Comparison of ENCODE assay signal across 10 mouse cellular contexts in genomic region chr13:98588480-98588879, GRCm38 (mm10). TPM values are rescaled to one million over a fixed set of nuclear protein-coding genes. Genes with fewer than 3 reads are reported as not detected.
DNase-seq lines count a peak whose midpoint lies in the region; ATAC-seq and TF ChIP-seq lines count a peak whose summit lies in the region.
"Had no signal": no experiment of that assay in that cellular context is flagged by ENCODE, and none has a peak within 500 bp of the region (broad histone marks: within the 10 kb centered on the region; RNA-seq: fewer than 3 reads in every experiment).

No protein-coding gene starts in this region.

- 38% methylated on average over 12 of the region's 12 CpGs for WGBS in kidney, adult 2 months
- 3% methylated on average over 12 of the region's 12 CpGs for WGBS in hindbrain, embryonic 14.5 days
- WGBS in midbrain, embryonic 15.5 days = 2% methylated on average over 12 of the region's 12 CpGs

- H3K36me3 ChIP-seq in kidney, adult 2 months (ENCODE audit: control insufficient read depth, insufficient read depth, low read length) = no peaks in the 10 kb centered on the region
- H3K36me3 ChIP-seq in hindbrain, embryonic 14.5 days (replicated peaks; ENCODE audit: control insufficient read depth, insufficient read depth) = no peaks in the 10 kb centered on the region
- H3K36me3 ChIP-seq in midbrain, embryonic 15.5 days (replicated peaks) = no peaks in the 10 kb centered on the region
- H3K36me3 ChIP-seq: G1E had no signal

- TF ChIP-seq POLR2A in kidney, adult 2 months (IDR thresholded peaks at IDR 0.05; ENCODE audit: low read depth, low read length) = no peak
- no peak for TF ChIP-seq POLR2A in bone marrow macrophage, adult 2 months (IDR thresholded peaks at IDR 0.05; ENCODE audit: borderline replicate concordance, low read depth, low read length)

- H3K27me3 ChIP-seq in kidney, adult 2 months (replicated peaks; ENCODE audit: control insufficient read depth, insufficient read depth, low read length) = peaks cover 2% of the 10 kb centered on the region; the same call in 1 of the 2 replicates
- peaks cover 57% of the 10 kb centered on the region for H3K27me3 ChIP-seq in hindbrain, embryonic 14.5 days (ENCODE audit: control insufficient read depth, insufficient read depth, low read length)
- H3K27me3 ChIP-seq in midbrain, embryonic 15.5 days (replicated peaks) = peaks cover 74% of the 10 kb centered on the region

- no peak for DNase-seq in kidney, adult 2 months
- no peak for DNase-seq in kidney, postnatal 36 days
- DNase-seq in hindbrain, embryonic 14.5 days (ENCODE audit: low spot score) = no peak
- no peak for DNase-seq in left cerebral cortex, adult 18-20 months (ENCODE audit: low spot score in 2 of 2)
- DNase-seq in right cerebral cortex, postnatal 25 days = no peak

- no peak for TF ChIP-seq CTCF in kidney, adult 2 months (conservative IDR thresholded peaks at IDR 0.05; ENCODE audit: insufficient read depth, insufficient read length, low read depth, low read length)
- no peak for TF ChIP-seq CTCF in bone marrow macrophage, adult 2 months (IDR thresholded peaks at IDR 0.05; ENCODE audit: low read depth, low read length)

- H3K9ac ChIP-seq in hindbrain, embryonic 14.5 days = peak overlapping the region; percentile 16; the same call in 1 of the 2 replicates
- H3K9ac ChIP-seq in midbrain, embryonic 15.5 days = peak overlapping the region; percentile 40; the same call in 1 of the 2 replicates

- peak overlapping the region; percentile 68 for H3K4me2 ChIP-seq in hindbrain, embryonic 14.5 days (replicated peaks)
- peak overlapping the region; percentile 87 for H3K4me2 ChIP-seq in midbrain, embryonic 15.5 days

- no peaks in the 10 kb centered on the region for H3K9me3 ChIP-seq in hindbrain, embryonic 14.5 days (ENCODE audit: control insufficient read depth, low read length)
- H3K9me3 ChIP-seq in midbrain, embryonic 15.5 days = no peaks in the 10 kb centered on the region
- H3K9me3 ChIP-seq: G1E had no signal

- no peak overlapping the region for H3K27ac ChIP-seq in kidney, adult 2 months (ENCODE audit: insufficient read depth, low read depth, low read length)
- H3K27ac ChIP-seq in bone marrow macrophage, adult 2 months (ENCODE audit: insufficient read depth, low read depth, low read length) = no peak overlapping the region
- no peak overlapping the region for H3K27ac ChIP-seq in hindbrain, embryonic 14.5 days
- H3K27ac ChIP-seq in midbrain, embryonic 15.5 days = no peak overlapping the region

- peak overlapping the region; percentile 34; the same call in 1 of the 2 replicates for H3K4me3 ChIP-seq in kidney, adult 2 months (ENCODE audit: insufficient read depth, low read depth, low read length)
- H3K4me3 ChIP-seq in bone marrow macrophage, adult 2 months (ENCODE audit: insufficient read depth, low read length) = peak overlapping the region; percentile 36; the same call in 1 of the 2 replicates
- H3K4me3 ChIP-seq in hindbrain, embryonic 14.5 days (replicated peaks; ENCODE audit: low read length) = peak overlapping the region; percentile 39
- H3K4me3 ChIP-seq in midbrain, embryonic 15.5 days = peak overlapping the region; percentile 46

- ATAC-seq in hindbrain, embryonic 14.5 days (ENCODE audit: low FRiP score) = no peak
- ATAC-seq in midbrain, embryonic 15.5 days (replicated peaks) = no peak
- no peak for ATAC-seq in inflammation-experienced regulatory T-cells, adult 6 months

- H3K4me1 ChIP-seq in kidney, adult 2 months (ENCODE audit: control insufficient read depth, insufficient read depth, low read length) = peaks cover 5% of the 10 kb centered on the region; the same call in 1 of the 2 replicates
- H3K4me1 ChIP-seq in bone marrow macrophage, adult 2 months (ENCODE audit: control insufficient read depth, insufficient read depth, low read length) = no peaks in the 10 kb centered on the region
- peaks cover 8% of the 10 kb centered on the region for H3K4me1 ChIP-seq in hindbrain, embryonic 14.5 days (replicated peaks; ENCODE audit: control insufficient read depth, insufficient read depth, low read length)
- H3K4me1 ChIP-seq in midbrain, embryonic 15.5 days = peaks cover 20% of the 10 kb centered on the region

RNA-seq across cellular contexts. Expression of gene Tmem174, which starts 48.7 kb away (rescaled TPM):
- polyA plus RNA-seq in kidney, adult 2 months (2012; rRNA removed) = 424 and 448 TPM in 2 replicates
- polyA plus RNA-seq in bone marrow macrophage, adult 2 months (2012; ENCODE audit: insufficient read depth, insufficient read length, missing spikeins) = not detected in 2 replicates
- not detected in 2 replicates for polyA plus RNA-seq in hindbrain, embryonic 14.5 days (2014; fragmentation: Nextera tagmentation; extraction: Ambion mirVana)
- polyA plus RNA-seq in midbrain, embryonic 15.5 days (2015; fragmentation: Nextera tagmentation; extraction: Ambion mirVana) = not detected in 2 replicates
- not detected for polyA plus RNA-seq in inflammation-experienced regulatory T-cells, adult 6 months (2017; shearing (Covaris generic))
- under 1 TPM in 1 of 2 experiments, not detected in 1; 0.14 TPM for total RNA-seq in left cerebral cortex, adult 18-20 months (2021)
- total RNA-seq: liver, adult 2 months had no signal
- polyA plus RNA-seq: G1E; liver, adult 2 months had no signal

Comparison
In these comparisons a context has a peak if more than half of its experiments do, and no peak if none do; other contexts are left out.
1. RNA of gene Tmem174, which starts 48.7 kb away (polyA plus RNA-seq): 424 to 448 TPM in kidney, adult 2 months; not detected in bone marrow macrophage, adult 2 months, not detected in hindbrain, embryonic 14.5 days, not detected in midbrain, embryonic 15.5 days and not detected in inflammation-experienced regulatory T-cells, adult 6 months; every median in the first group is over 100 times any median in the second.
2. Peak in every context shown above with its lines, with median percentiles within 50 percentile points of each other: H3K4me3 ChIP-seq.